In genomic region chr2:32878396-32878795, GRCm38 (mm10) we compare ENCODE assay signal across 8 mouse cellular contexts. TPM values are rescaled to one million over a fixed set of nuclear protein-coding genes. Genes with fewer than 3 reads are reported as not detected.
DNase-seq lines count a peak whose midpoint lies in the region; ATAC-seq and TF ChIP-seq lines count a peak whose summit lies in the region.

No protein-coding gene starts in this region.

- H3K4me1 ChIP-seq in cortical plate, adult 2 months (ENCODE audit: control insufficient read depth, insufficient read depth, low read length), result peaks cover 10% of the 10 kb centered on the region; the same call in 1 of the 2 replicates
- peaks cover 46% of the 10 kb centered on the region for H3K4me1 ChIP-seq in lung, postnatal 0 days (ENCODE audit: insufficient read depth, low read depth, low read length)

- TF ChIP-seq POLR2A in cortical plate, adult 2 months (IDR thresholded peaks at IDR 0.05; ENCODE audit: extremely low read depth, insufficient read depth, low read length), result no peak

- no peaks in the 10 kb centered on the region for H3K27me3 ChIP-seq in C2C12 (ENCODE audit: control insufficient read depth, insufficient read depth, insufficient read length)
- H3K27me3 ChIP-seq in lung, postnatal 0 days (replicated peaks; ENCODE audit: insufficient read depth, low read length), result no peaks in the 10 kb centered on the region

- H3K9ac ChIP-seq in lung, postnatal 0 days (replicated peaks; ENCODE audit: low read depth), result peak overlapping the region; percentile 93; the same call in 1 of the 2 replicates

- no peak; the same call in 1 of the 2 replicates for TF ChIP-seq EP300 in lung, postnatal 0 days (IDR thresholded peaks at IDR 0.05)

- peak overlapping the region; percentile 87 for H3K4me3 ChIP-seq in C2C12 (ENCODE audit: insufficient read depth, poor library complexity, severe bottlenecking)
- H3K4me3 ChIP-seq in cortical plate, adult 2 months (ENCODE audit: insufficient read depth, low read length), result peak overlapping the region; percentile 68; the same call in 1 of the 2 replicates
- peak overlapping the region; percentile 91 for H3K4me3 ChIP-seq in lung, postnatal 0 days (ENCODE audit: low read depth, low read length)

- no peak overlapping the region for H3K27ac ChIP-seq in cortical plate, adult 2 months (ENCODE audit: insufficient read depth, low read length)
- H3K27ac ChIP-seq in lung, postnatal 0 days (ENCODE audit: low read length), result peak overlapping the region; percentile 96

- WGBS in lung, postnatal 0 days, result 35% methylated on average over 3 of the region's 3 CpGs

- TF ChIP-seq CTCF in C2C12 (IDR thresholded peaks at IDR 0.05; ENCODE audit: control insufficient read depth, insufficient read depth, insufficient read length), result no peak
- no peak for TF ChIP-seq CTCF in cortical plate, adult 2 months (IDR thresholded peaks at IDR 0.05; ENCODE audit: extremely low read depth, insufficient read depth, low read length)
- no peak for TF ChIP-seq CTCF in lung, postnatal 0 days (IDR thresholded peaks at IDR 0.05)

- H3K36me3 ChIP-seq in C2C12 (ENCODE audit: control insufficient read depth, insufficient read depth), result peaks cover 30% of the 10 kb centered on the region
- no peaks in the 10 kb centered on the region for H3K36me3 ChIP-seq in lung, postnatal 0 days (ENCODE audit: insufficient read depth, low read length)

- peak; percentile 22 for ATAC-seq in lung, postnatal 0 days

- H3K79me3 ChIP-seq in C2C12 (ENCODE audit: low read depth), result peaks cover 68% of the 10 kb centered on the region

- peak; percentile 42 for DNase-seq in kidney, adult 18-20 months
- DNase-seq in lung, postnatal 0 days (ENCODE audit: low spot score), result no peak
- DNase-seq in embryo, embryonic 11 days, result no peak
- no peak for DNase-seq in thymus, postnatal 10 days (ENCODE audit: low spot score in 2 of 2)
- no peak for DNase-seq in frontal cortex, postnatal 25 days (ENCODE audit: low spot score in 2 of 2)
- no peak for DNase-seq in adrenal gland, postnatal 4 days (ENCODE audit: low spot score in 2 of 2)

- H3K79me2 ChIP-seq in C2C12 (ENCODE audit: control insufficient read depth, insufficient read depth), result peaks cover 98% of the 10 kb centered on the region

- peak overlapping the region; percentile 91 for H3ac ChIP-seq in C2C12 (ENCODE audit: control insufficient read depth, insufficient read length, low read depth)

- H3K4me2 ChIP-seq in lung, postnatal 0 days (replicated peaks; ENCODE audit: low read depth, low read length), result peak overlapping the region; percentile 88

- H3K9me3 ChIP-seq in lung, postnatal 0 days (ENCODE audit: low read length), result no peaks in the 10 kb centered on the region

TF ChIP-seq in C2C12, 6 proteins besides CTCF, POLR2A, EP300 and RAD21:
- TF ChIP-seq MAX (IDR thresholded peaks at IDR 0.05) (no peak), MYOD1 (IDR thresholded peaks at IDR 0.05; ENCODE audit: control insufficient read depth, insufficient read length, low read depth) (no peak), CEBPB (IDR thresholded peaks at IDR 0.05; ENCODE audit: low read depth) (no peak)

RNA-seq across cellular contexts. Expression of gene Fam129b, which starts 2.5 kb away (rescaled TPM):
- polyA plus RNA-seq in C2C12 (2012; fragmentation: generic; extraction: Trizol), result 294 TPM
- 27.1 and 29.0 TPM in 2 replicates for polyA plus RNA-seq in cortical plate, adult 2 months (2012; rRNA removed)
- polyA plus RNA-seq in lung, postnatal 0 days (2015; fragmentation: Nextera tagmentation; extraction: Ambion mirVana), result 121 and 150 TPM in 2 replicates
- 10 to 100 TPM; 30.8 to 35.5 TPM for total RNA-seq in adrenal gland, postnatal 4 days (2021)

RNA-seq across cellular contexts. Expression of gene Stxbp1, which starts 31.4 kb away (rescaled TPM):
- polyA plus RNA-seq in C2C12 (2012; fragmentation: generic; extraction: Trizol), result 28.7 TPM
- 709 and 713 TPM in 2 replicates for polyA plus RNA-seq in cortical plate, adult 2 months (2012; rRNA removed)
- 22.2 and 22.4 TPM in 2 replicates for polyA plus RNA-seq in lung, postnatal 0 days (2015; fragmentation: Nextera tagmentation; extraction: Ambion mirVana)
- 10 to 100 TPM; 42.5 to 48.7 TPM for total RNA-seq in adrenal gland, postnatal 4 days (2021)

Comparison
In these comparisons a context has a peak if more than half of its experiments do, and no peak if none do; other contexts are left out.
1. RNA of gene Stxbp1, which starts 31.4 kb away (polyA plus RNA-seq): 709 to 713 TPM in cortical plate, adult 2 months; 28.7 TPM in C2C12 (single experiment) and 22.2 to 22.4 TPM in lung, postnatal 0 days; every median in the first group is over 10 times any median in the second.
2. Peak in every context shown above with its lines, with median percentiles within 50 percentile points of each other: H3K4me3 ChIP-seq.